Mouse (Mus musculus): ENCODE data around the gene Adam30. TPM values are rescaled to one million over a fixed set of nuclear protein-coding genes. Genes with fewer than 3 reads are reported as not detected.
A peak's percentile ranks its signal among the peaks of the same experiment; 100 is the strongest.

Gene Adam30
- polyA plus RNA-seq, 1 experiment from 2014 or later = not detected

- no peaks in the 10 kb centered on the region for H3K4me1 ChIP-seq (replicated peaks; ENCODE audit: control insufficient read depth, insufficient read depth, low read length)
- H3K27ac ChIP-seq (ENCODE audit: low read depth, low read length) = no peak overlapping the region
- no peak for ATAC-seq
- H3K4me3 ChIP-seq (ENCODE audit: low read depth, low read length) = no peak overlapping the region
- no peaks in the 10 kb centered on the region for H3K36me3 ChIP-seq (ENCODE audit: control insufficient read depth, insufficient read depth)
- H3K9me3 ChIP-seq (ENCODE audit: control insufficient read depth) = no peaks in the 10 kb centered on the region
- no peaks in the 10 kb centered on the region for H3K27me3 ChIP-seq (replicated peaks; ENCODE audit: control insufficient read depth, insufficient read depth, low read length)
- H3K9ac ChIP-seq (ENCODE audit: low read depth, low read length) = no peak overlapping the region
- no peak for TF ChIP-seq CTCF (IDR thresholded peaks at IDR 0.05; ENCODE audit: low read depth)
- no peak overlapping the region for H3K4me2 ChIP-seq (replicated peaks; ENCODE audit: low read depth)
- WGBS = 28% methylated on average over 4 of the region's 4 CpGs
Measured at GRCm38 (mm10) chr3:98159289-98159688, 1.1 kb upstream of the Adam30 start.

GRCm38 (mm10) chr3:98178340-98178739, 17.9 kb downstream of the Adam30 start:
- Histone ChIP-seq H3K4me1 (replicated peaks; ENCODE audit: control insufficient read depth, insufficient read depth, low read length) (no peaks in the 10 kb centered on the region), H3K9me3 (ENCODE audit: control insufficient read depth) (no peaks in the 10 kb centered on the region), H3K9ac (ENCODE audit: low read depth, low read length) (no peak overlapping the region), H3K27me3 (replicated peaks; ENCODE audit: control insufficient read depth, insufficient read depth, low read length) (no peaks in the 10 kb centered on the region), H3K4me2 (replicated peaks; ENCODE audit: low read depth) (no peak overlapping the region), H3K27ac (ENCODE audit: low read depth, low read length) (no peak overlapping the region), H3K36me3 (ENCODE audit: control insufficient read depth, insufficient read depth) (no peaks in the 10 kb centered on the region), H3K4me3 (ENCODE audit: low read depth, low read length) (no peak overlapping the region)
- 83% methylated on average over 4 of the region's 4 CpGs for WGBS
- ATAC-seq = no peak
- no peak for TF ChIP-seq CTCF (IDR thresholded peaks at IDR 0.05; ENCODE audit: low read depth)

GRCm38 (mm10) chr3:98180805-98181204, 20.4 kb downstream of the Adam30 start:
- no peak for ATAC-seq

GRCm38 (mm10) chr3:98185163-98185714, 24.8 kb downstream of the Adam30 start:
- Histone ChIP-seq H3K9ac (ENCODE audit: low read depth, low read length) (no peak overlapping the region), H3K4me3 (ENCODE audit: low read depth, low read length) (no peak overlapping the region), H3K9me3 (ENCODE audit: control insufficient read depth) (no peaks in the 10 kb centered on the region), H3K36me3 (ENCODE audit: control insufficient read depth, insufficient read depth) (no peaks in the 10 kb centered on the region), H3K4me2 (replicated peaks; ENCODE audit: low read depth) (no peak overlapping the region), H3K4me1 (replicated peaks; ENCODE audit: control insufficient read depth, insufficient read depth, low read length) (no peaks in the 10 kb centered on the region), H3K27me3 (replicated peaks; ENCODE audit: control insufficient read depth, insufficient read depth, low read length) (no peaks in the 10 kb centered on the region), H3K27ac (ENCODE audit: low read depth, low read length) (no peak overlapping the region)
- TF ChIP-seq CTCF (IDR thresholded peaks at IDR 0.05; ENCODE audit: low read depth) = no peak
- ATAC-seq = no peak
- WGBS = 62% methylated on average over 10 of the region's 10 CpGs

More at GRCm38 (mm10) chr3:98180805-98181204, 20.4 kb downstream of the Adam30 start:
- Histone ChIP-seq H3K9ac (ENCODE audit: low read depth, low read length) (no peak overlapping the region), H3K27me3 (replicated peaks; ENCODE audit: control insufficient read depth, insufficient read depth, low read length) (no peaks in the 10 kb centered on the region), H3K4me3 (ENCODE audit: low read depth, low read length) (no peak overlapping the region), H3K36me3 (ENCODE audit: control insufficient read depth, insufficient read depth) (no peaks in the 10 kb centered on the region), H3K4me2 (replicated peaks; ENCODE audit: low read depth) (no peak overlapping the region), H3K4me1 (replicated peaks; ENCODE audit: control insufficient read depth, insufficient read depth, low read length) (no peaks in the 10 kb centered on the region), H3K9me3 (ENCODE audit: control insufficient read depth) (no peaks in the 10 kb centered on the region), H3K27ac (ENCODE audit: low read depth, low read length) (no peak overlapping the region)
- peak; percentile 91 for TF ChIP-seq CTCF (IDR thresholded peaks at IDR 0.05; ENCODE audit: low read depth)
- 24% methylated on average over 7 of the region's 7 CpGs for WGBS

- 41% methylated on average over 3 of the region's 3 CpGs for WGBS
- no peaks in the 10 kb centered on the region for H3K4me1 ChIP-seq (replicated peaks; ENCODE audit: control insufficient read depth, insufficient read depth, low read length)
- peak; percentile 98 for ATAC-seq
Measured at GRCm38 (mm10) chr3:98187777-98188176, 27.3 kb downstream of the Adam30 start.

DNA sequence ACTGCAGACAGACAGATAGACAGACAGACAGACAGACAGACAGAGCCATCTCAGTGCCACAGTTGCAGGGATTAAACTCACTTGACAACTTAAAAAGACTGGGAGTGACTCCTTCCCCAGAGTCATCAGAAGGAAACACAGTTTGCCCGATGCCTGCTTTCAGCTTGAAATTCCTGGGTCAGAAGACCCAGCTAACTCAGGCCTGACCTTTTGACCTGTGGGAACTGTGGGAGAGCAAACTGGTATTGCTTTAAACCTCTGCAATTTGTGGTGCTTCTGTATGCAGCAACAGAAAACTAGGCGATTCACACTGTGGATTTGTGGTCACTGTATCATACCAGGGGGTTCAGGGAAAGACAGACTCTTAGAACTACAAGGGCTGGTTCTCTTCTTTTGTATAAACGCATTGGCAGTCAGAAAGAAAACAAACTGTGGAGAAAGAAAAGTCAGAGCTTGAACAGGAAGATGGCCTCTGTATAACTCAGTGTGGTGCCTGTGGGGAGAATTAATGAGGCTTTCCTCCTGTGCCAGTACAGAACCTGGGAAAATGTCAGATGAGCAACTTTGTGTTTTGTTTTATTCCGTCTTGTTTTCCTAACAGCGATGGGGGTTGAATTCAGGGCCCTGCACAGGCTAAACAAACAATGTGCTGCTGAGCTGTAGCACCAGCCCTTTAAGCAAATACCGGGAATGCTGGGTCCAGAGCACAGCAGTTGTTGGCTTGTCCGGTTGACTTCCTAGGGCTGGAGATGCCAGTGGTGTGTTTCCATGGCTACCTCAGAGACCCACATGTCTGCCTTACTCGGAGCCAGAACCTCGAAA, 37.5 kb downstream of the Adam30 start:
- H3K36me3 ChIP-seq (ENCODE audit: control insufficient read depth, insufficient read depth) = no peaks in the 10 kb centered on the region
- H3K4me2 ChIP-seq (replicated peaks; ENCODE audit: low read depth) = no peak overlapping the region
- no peak overlapping the region for H3K4me3 ChIP-seq (ENCODE audit: low read depth, low read length)
- TF ChIP-seq CTCF (IDR thresholded peaks at IDR 0.05; ENCODE audit: low read depth) = no peak
- H3K27ac ChIP-seq (ENCODE audit: low read depth, low read length) = no peak overlapping the region
- H3K9ac ChIP-seq (ENCODE audit: low read depth, low read length) = no peak overlapping the region
- no peak for ATAC-seq
- H3K4me1 ChIP-seq (replicated peaks; ENCODE audit: control insufficient read depth, insufficient read depth, low read length) = no peaks in the 10 kb centered on the region
- WGBS = 28% methylated on average over 9 of the region's 9 CpGs
- no peaks in the 10 kb centered on the region for H3K27me3 ChIP-seq (replicated peaks; ENCODE audit: control insufficient read depth, insufficient read depth, low read length)
- no peaks in the 10 kb centered on the region for H3K9me3 ChIP-seq (ENCODE audit: control insufficient read depth)

More at GRCm38 (mm10) chr3:98187777-98188176, 27.3 kb downstream of the Adam30 start:
- Histone ChIP-seq H3K4me3 (ENCODE audit: low read depth, low read length) (no peak overlapping the region), H3K27ac (ENCODE audit: low read depth, low read length) (no peak overlapping the region; the same call in 1 of the 2 replicates), H3K9me3 (ENCODE audit: control insufficient read depth) (no peaks in the 10 kb centered on the region), H3K36me3 (ENCODE audit: control insufficient read depth, insufficient read depth) (no peaks in the 10 kb centered on the region), H3K4me2 (replicated peaks; ENCODE audit: low read depth) (no peak overlapping the region), H3K9ac (ENCODE audit: low read depth, low read length) (no peak overlapping the region), H3K27me3 (replicated peaks; ENCODE audit: control insufficient read depth, insufficient read depth, low read length) (no peaks in the 10 kb centered on the region)
- no peak for TF ChIP-seq CTCF (IDR thresholded peaks at IDR 0.05; ENCODE audit: low read depth)
